Mouse (Mus musculus): ENCODE results near the gene Dyrk1a. TPM values are rescaled to one million over a fixed set of nuclear protein-coding genes. Genes with fewer than 3 reads are reported as not detected.
A peak's percentile ranks its signal among the peaks of the same experiment; 100 is the strongest.

Gene Dyrk1a
- total RNA-seq, 2 experiments from 2014 or later, result 71.4 to 71.9 TPM

DNA sequence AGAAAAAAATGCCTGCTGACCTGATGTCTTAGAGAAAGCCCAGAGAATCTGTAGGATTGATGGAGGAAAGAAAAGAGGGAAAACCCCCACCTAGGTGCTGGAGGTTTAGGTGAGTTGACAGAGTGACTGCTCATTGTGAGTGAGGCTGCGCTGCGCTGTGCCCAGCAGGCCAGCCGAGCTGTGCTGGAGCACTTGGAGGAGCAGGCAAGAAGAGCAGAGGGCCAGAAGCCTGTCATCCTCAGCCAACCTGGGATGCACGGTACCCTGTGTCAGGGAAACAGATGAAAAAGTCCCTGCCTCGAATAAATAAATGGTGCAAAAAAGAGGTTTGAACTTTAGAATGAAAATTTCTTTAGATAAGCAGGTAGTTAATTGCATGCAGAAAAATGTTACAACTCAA, 49.5 kb downstream of the Dyrk1a start:
- intact Hi-C loops (cut with DNase I), result loop anchor here (2.0 to 5.0 kb wide), 3 partner anchors 46 to 162 kb away; partner anchors contain the start of gene Vps26c
- DNase-seq (ENCODE audit: low spot score), result no peak

DNA sequence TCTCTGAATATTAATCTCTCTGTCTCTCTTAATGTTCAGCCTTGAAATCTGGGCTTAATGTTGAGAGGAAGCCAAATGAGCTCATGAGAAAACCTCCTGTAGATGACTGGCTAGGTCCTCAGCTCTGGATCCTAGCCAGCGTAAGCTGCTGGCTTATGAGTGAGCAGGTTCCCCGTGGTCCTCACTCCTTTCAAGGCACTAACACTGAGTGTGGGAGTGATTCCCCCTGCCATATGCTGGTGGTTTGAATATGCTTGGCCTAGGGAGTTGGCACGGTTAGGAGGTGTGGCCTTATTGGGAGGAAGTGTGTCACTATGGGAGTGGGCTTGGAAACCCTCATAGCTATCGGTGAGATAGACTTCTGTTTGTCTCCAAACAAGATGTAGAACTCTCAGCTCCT, 55.1 kb downstream of the Dyrk1a start:
- intact Hi-C loops (cut with DNase I), result loop anchor here (5.0 kb wide), 1 partner anchor 32 kb away; no protein-coding TSS in a partner anchor
- DNase-seq (ENCODE audit: low spot score), result no peak

DNA sequence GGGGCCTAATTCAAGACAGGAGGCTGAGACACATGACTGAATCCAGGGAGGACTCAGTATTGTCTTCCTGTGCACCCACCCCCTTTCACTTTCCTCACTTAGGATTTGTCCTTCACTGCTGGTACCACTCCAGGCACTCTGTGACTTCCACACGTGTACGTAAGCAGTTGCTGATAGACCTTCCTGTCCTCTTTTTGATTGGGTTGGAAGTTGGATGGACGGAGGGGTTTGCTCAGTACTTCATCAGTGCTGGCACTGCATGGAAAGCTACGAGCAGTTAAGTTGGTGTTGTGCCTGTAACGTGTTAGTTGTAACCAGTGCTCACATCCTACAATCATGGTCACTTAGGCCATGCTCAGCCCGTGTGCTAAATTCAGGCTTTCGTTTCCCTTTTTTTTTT, 55.8 kb downstream of the Dyrk1a start:
- intact Hi-C loops (cut with DNase I), result no loop called here
- no peak for DNase-seq (ENCODE audit: low spot score)

DNA sequence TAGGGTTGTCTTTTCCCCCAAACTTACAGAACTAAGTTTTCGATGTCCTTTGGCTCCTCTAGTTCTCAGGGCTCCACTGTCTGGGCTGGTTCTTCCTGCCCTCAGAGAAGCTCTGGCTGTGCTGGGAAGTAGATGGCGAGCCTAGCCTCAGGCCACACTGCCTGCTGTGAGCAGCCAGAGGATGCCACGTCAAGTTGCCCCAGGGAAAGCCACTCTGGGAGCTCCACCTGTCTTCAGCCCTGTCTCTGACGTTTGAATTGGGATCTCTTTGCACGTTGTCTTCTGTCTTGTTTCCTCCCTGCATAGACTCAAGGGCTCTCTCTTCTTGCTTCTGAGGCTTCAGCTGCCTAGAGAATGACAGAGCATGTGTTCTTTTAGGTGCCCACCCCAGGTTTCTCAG, 57.9 kb downstream of the Dyrk1a start:
- intact Hi-C loops (cut with DNase I), result no loop called here
- DNase-seq (ENCODE audit: low spot score), result no peak

DNA sequence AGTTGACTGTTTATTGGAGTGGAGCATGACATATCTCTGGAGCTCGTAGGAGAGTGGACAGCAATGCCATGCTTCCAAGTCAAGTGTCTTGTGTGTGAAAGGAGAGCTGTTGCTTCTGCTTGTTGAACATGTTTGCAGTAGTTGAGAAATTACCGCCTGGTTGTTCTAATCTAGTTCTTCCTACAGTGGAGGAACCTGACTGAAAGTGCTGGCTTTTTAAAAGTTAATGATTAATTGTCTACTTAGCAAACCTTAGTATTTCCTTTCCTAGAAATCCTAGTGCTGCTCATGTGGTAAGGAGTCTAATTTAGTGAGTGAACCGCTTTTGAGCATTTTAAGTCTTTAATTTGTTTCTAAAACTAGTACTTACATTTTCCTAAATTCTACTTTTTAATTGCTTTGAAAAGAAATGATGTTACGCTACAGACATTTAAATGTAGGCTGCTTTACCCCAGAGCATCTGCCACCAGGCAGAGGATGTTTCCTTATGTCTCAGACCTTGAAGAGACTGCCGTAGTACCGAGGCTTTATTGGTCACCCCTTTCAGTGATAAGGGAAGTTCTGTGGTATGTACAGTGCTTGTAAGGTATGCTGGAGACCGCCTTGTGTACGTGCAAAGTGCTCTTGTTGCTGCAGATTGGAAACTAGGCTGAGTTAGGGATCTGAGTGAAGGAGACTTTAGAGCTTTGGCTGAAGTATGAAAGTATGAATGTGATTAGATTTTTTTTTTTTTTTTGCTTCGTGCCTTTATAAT, 59.3 kb downstream of the Dyrk1a start:
- intact Hi-C loops (cut with DNase I), result no loop called here
- DNase-seq (ENCODE audit: low spot score), result no peak

DNA sequence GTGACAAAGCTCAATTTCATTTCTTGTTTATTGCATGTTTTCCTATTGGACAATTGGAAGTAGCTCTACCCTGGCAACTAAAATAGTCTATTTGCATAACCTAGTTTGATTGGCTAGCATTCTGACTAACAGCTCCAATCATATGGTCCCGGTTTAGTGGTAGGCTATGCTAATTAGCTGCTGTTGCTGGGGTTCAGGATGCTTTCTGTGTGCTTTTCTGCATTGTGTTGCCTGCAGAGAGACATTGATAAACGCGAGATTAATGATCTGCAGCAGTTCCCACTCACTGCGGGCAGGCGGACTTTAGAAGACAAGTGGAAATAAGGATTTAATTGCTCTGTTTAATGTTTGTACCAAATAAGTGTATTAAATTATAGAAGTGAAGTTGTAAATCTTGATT, 62.2 kb downstream of the Dyrk1a start:
- DNase-seq (ENCODE audit: low spot score), result peak; percentile 22

DNA sequence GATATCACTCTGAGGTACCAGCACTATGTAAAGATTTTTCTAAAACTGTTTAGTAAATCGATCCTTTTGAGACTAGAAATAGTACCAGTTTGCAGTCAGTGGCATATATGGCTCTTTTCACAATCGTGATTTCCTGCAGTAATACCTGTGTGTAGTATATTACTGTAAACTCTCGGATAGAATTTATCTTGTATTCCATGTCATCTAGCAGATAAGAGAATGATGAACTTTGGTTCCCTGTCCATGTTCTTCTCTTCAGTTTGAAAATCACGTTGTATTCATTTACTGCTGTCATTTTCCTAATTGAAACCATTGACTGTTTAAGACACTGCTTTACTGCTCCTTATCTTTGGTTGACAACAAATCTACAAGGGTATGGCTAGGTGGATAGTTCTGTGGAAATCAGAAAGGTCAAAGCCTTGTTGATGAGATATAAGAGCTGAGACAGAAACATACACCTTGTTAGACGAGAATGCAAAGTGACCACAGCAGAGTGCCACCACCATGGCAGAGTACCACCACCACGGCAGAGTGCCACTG, 62.7 kb downstream of the Dyrk1a start:
- intact Hi-C loops (cut with DNase I), result no loop called here
- DNase-seq (ENCODE audit: low spot score), result no peak

More for the DNA sequence above, 62.2 kb downstream of the Dyrk1a start:
- intact Hi-C loops (cut with DNase I), result no loop called here

DNA sequence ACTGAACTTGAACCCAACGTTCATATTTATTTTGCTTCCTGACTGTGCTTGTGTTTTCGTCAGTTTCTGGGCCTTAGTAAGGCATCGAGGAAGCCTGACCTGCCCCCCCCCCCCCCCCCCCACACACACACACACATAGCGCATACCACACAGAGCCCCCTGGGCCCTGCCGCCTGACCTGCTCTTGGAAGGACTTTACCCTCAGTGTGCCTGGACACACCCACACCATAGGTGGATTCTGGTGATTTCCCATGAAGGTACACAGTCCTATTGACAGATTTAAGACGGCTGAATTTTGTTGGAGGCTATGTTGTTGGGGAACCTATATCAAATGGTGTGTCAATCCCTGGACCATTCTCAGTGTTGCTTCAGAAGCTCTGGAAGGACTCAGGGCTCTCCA, 63.2 kb downstream of the Dyrk1a start:
- DNase-seq (ENCODE audit: low spot score), result no peak
- intact Hi-C loops (cut with DNase I), result no loop called here

DNA sequence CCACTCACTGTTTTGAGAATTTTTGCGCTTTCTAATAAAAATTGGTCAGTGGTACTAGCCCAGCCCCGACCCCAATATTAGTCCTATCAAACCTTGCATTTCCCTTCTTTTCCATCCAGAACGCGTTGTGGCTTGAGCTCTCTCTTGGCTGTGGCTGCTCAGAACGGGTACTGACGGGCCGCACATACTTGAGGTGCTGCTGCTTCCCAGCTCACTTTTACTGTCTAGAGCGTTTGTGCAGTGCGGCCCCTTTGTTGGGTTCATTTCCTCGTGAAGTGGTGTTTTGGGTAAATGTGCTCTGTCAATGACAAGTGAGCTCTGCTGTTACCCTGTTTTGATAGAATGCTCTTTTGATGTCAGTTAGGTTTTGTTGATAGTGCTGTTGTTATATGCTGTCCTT, 67.6 kb downstream of the Dyrk1a start:
- no peak for DNase-seq (ENCODE audit: low spot score)
- intact Hi-C loops (cut with DNase I), result no loop called here

DNA sequence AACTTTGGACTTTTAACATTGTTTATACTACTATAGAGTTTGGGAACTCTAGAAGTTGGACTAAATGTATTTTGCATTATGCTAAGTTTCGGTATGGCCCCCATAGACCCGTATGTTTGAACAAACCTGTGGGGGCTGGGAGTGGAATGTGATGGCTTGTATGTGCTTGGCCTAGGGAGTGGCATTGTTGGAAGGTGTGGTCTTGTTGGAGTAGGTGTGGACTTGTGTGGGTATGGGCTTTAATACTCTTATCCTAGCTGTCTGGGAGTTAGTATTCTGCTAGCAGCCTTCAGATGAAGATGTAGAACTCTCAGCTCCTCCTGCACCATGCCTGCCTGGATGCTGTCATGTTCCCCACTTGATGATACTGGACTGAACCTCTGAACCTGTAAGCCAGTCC, 72.0 kb downstream of the Dyrk1a start:
- no peak for DNase-seq (ENCODE audit: low spot score)
- intact Hi-C loops (cut with DNase I), result no loop called here

DNA sequence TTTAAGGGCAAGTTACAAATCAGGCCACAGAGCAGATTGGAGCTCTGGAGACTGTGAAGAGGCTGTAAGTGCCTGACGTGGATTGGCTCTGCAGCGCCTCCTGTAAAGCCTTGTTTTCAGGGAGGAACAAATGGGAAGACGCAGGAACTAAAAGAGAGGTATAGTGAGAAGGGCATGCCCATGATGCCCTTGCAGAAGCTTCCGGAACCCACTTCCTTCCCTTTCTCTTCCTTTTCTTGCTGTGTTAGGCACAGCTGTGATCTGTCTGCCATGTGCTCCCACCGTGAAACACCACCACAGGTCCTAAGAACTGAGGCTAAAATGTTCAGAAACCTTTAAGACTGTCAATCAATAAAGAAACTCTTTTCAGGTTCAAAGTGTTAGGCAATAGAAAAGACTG, 77.3 kb downstream of the Dyrk1a start:
- no peak for DNase-seq (ENCODE audit: low spot score)
- intact Hi-C loops (cut with DNase I), result no loop called here

DNA sequence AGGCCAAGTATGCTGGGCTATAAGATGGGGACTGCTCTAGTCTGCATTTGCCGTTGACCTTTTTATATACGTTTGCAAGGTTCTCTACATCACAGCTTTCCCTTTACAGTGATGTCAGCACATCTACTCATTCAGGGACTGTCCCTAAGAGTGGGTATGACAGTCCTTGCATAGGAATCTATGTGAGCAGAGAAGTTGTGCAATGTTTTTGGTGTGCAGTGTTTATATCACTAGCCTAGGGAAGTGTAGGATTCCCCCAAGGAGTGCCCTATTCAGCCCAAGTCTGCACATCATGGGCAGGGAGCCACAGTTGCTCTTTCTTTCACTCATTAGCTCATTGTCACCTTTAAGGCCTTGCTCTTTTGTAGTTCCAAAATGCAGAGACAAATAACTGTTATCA, 78.1 kb downstream of the Dyrk1a start:
- intact Hi-C loops (cut with DNase I), result no loop called here
- DNase-seq (ENCODE audit: low spot score), result no peak

DNA sequence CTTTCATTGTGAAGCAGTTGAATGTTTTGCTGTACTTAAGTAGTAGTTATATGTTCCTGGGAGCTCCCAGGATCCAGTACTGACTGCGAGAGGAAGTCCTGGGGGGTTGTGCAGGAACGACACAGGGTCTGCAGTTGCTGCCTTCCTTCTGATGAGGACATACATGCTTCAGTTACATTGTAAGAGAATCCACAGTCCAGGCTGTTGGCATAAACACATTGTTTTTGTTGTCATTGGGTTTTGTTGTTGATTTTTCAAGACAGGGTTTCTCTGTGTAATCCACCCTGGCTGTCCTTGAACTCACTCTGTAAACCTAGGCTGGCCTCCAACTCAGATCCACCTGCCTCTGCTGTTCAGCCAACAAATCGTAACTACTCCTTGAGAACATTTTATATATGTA, 80.1 kb downstream of the Dyrk1a start:
- no peak for DNase-seq (ENCODE audit: low spot score)

DNA sequence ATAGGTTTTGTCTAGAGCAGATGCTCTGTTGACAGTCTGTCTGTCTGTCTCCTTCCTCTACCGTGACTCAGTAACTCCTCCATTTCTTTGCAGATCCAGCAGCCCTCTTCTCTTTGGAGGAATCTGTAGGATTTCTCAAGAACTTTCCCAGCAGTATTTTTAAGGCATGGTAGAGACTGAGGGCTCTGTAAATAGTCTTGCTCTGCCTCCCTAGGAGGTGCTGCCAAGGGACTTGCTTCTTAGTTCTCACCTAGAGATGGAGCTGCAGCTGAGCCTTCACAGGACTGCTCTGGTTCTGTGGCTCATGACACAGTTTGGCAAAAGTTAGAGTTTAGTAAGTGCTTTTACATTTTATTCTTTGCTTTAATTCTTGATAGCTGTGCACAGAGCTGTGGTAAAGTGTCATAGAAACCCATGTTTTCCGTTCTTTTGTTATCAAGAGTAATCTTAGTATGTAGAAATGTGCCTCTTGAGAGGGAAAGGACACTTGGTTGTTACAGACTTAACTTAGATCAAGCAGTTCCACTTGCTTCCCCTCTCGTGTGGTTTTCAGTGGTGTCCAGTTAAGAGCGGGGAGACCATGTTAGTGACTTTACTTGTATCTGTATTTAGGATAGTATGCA, 82.4 kb downstream of the Dyrk1a start:
- DNase-seq (ENCODE audit: low spot score), result no peak
- intact Hi-C loops (cut with DNase I), result no loop called here

More for the DNA sequence above, 80.1 kb downstream of the Dyrk1a start:
- intact Hi-C loops (cut with DNase I), result no loop called here

DNA sequence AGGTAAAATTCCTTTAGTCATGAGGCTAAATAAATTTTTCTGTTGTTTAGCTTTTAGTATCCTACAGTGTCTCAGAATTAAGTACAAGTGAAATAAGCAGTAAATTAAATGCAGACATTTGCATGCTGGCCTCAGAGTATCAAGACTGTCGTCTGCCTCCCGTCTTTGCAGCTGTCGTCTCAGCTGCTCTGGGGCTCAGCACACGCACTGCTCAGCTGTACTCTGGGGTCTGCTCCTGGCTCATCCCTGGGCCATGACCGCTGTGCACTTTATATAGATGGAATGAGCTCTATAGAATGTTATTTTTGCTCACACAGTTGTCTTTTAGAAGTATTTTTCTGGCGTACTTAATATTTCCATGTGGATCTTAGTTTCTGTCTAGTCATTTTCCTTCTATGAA, 85.3 kb downstream of the Dyrk1a start:
- intact Hi-C loops (cut with DNase I), result loop anchor here (5.0 kb wide), 1 partner anchor 33 kb away; no protein-coding TSS in a partner anchor
- no peak for DNase-seq (ENCODE audit: low spot score)

DNA sequence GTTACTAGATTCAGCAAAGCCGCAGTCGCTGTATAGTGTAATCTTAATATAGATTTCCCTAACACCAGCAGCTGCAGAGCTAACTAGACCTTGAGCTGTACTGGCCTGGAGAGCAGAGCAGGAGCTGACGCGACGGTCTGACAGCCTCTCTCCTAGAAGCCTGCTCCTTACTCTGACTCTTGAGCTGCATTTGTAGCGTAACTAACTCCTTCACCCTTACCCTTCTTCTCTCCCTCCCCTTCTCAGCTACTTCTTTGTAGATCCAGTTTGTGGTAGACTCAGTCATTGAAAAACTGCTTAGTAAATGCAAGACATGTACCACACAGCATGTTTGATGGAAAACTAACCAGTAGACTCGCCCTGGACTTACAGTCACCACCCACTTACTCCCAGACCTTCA, 87.1 kb downstream of the Dyrk1a start:
- intact Hi-C loops (cut with DNase I), result loop anchor here (5.0 kb wide), 1 partner anchor 35 kb away; no protein-coding TSS in a partner anchor

DNA sequence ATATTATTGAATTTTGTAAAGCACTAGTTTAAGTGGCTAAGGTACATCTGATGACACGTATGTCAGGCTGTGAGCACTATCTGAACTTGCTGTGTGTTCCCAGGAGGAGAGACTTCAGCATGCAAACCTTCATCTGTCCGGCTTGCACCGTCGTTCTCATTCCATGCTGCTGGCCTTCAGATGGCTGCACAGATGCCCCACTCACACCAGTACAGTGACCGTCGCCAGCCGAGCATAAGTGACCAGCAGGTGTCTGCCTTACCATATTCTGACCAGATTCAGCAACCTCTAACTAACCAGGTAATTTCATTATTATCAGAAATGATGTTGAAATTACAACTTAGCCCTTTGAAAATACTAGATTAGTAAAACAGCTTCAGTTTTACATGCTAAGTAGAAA, 89.6 kb downstream of the Dyrk1a start:
- intact Hi-C loops (cut with DNase I), result loop anchor here (5.0 kb wide), 1 partner anchor 37 kb away; no protein-coding TSS in a partner anchor

More for the DNA sequence above, 87.1 kb downstream of the Dyrk1a start:
- no peak for DNase-seq (ENCODE audit: low spot score)

DNA sequence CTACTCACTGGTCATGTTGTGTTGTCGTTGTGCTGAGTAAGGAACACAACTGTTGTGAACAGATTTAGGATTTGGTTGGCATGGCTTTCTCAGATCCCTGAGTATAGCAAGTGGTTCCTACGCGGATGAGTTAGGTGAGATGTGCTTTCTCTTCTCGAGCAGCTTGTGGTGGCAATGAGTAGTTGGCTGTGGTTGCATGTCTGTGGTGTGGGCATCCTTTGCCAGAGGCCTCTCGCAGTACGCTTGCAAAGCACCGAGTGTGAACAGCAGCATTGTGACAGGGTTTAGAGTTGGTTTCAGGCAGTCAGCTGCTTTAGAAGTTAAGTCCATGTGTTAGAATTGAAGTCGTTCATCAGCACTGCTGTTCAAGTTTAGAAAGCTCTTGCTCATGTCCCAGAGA, 90.4 kb downstream of the Dyrk1a start:
- no peak for DNase-seq (ENCODE audit: low spot score)
- intact Hi-C loops (cut with DNase I), result no loop called here

More for the DNA sequence above, 89.6 kb downstream of the Dyrk1a start:
- no peak for DNase-seq (ENCODE audit: low spot score)

DNA sequence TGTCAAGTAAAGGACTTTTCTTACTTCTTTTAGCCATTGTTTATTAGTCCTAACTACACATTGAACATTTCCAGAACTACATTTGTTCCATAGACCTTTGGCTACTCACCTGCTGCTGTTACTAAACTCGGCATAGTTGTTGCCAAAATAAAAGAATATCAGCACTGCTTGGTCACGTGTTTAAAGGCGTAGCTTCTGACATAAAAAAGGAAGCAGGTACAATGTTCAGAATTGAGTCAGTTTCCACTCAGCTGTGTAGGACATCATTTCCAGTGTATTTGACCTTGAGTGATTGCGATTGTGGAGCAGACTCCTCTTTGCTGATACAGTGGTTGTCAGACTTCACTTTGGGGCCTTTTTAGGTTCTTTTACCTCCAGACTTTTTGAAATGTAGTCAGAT, 97.7 kb downstream of the Dyrk1a start:
- DNase-seq (ENCODE audit: low spot score), result no peak
- intact Hi-C loops (cut with DNase I), result no loop called here

DNA sequence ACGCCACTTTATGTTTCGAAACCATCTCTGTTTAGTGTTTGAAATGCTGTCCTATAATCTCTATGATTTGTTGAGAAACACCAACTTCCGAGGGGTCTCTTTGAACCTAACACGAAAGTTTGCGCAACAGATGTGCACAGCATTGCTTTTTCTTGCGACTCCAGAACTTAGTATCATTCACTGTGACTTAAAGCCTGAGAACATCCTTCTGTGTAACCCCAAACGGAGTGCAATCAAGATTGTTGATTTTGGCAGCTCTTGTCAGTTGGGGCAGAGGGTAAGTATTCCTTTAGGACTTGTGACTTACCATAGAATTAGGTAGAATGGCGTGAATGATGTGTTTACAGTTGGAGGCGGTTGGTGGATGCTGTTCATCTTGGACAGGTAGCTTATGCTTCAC, 101.5 kb downstream of the Dyrk1a start:
- intact Hi-C loops (cut with DNase I), result no loop called here
- DNase-seq (ENCODE audit: low spot score), result no peak

DNA sequence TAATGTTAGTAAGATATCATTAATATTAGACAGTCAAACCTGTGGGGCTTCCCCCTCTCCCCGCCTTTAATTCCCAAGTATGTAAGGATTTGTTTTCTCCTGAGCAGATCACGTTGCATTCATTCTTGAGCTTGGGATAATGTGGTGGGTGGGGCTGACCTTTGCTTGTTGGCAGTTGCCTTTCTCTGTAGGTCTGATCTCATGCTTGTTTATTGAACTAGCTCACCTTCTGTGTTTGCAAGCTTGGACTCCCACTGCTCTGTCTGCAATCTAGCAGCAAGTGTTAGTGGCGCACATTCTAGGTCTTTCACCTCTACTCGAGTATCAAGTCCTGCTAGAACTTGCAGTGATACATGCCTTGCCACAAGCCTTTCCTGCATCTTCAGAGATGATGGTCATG, 111.1 kb downstream of the Dyrk1a start:
- intact Hi-C loops (cut with DNase I), result no loop called here
- no peak for DNase-seq (ENCODE audit: low spot score)
